Mouse (Mus musculus) megakaryocyte progenitor cell, adult 5-6 weeks (primary cell): Measurements from ENCODE around the gene Anpep. TPM values are rescaled to one million over a fixed set of nuclear protein-coding genes. Genes with fewer than 3 reads are reported as not detected.

ENCODE experiments used
- total RNA-seq, 2 experiments: library from RNA; stranded (forward) in 1 of 2; stranded (reverse) in 1 of 2; fragments of 157-497, 149-512 nt in 1 of 2; fragments of 200-1000 nt in 1 of 2; gene quantifications; 2 replicates each; pipeline versions ENCODE4 v1.2.3 to v1.2.4; 2015 to 2017

The Anpep gene
- total RNA-seq, 2 experiments from 2014 or later: 1.2 TPM; not detected in 1

Other genes starting within 250 kb of the Anpep start
- gene Rhcg, start 243.4 kb downstream of the Anpep start, total RNA-seq (2015): 0.29 and 1.9 TPM in 2 replicates
- gene Rhcg, start 243.4 kb downstream of the Anpep start, total RNA-seq (2017): 0.17 and 2.0 TPM in 2 replicates
- gene Ticrr, start 200.9 kb downstream of the Anpep start, total RNA-seq (2015): 32.2 and 41.3 TPM in 2 replicates
- gene Ticrr, start 200.9 kb downstream of the Anpep start, total RNA-seq (2017): 16.9 and 19.4 TPM in 2 replicates
- gene Kif7, start 145.3 kb downstream of the Anpep start, total RNA-seq (2015): 0.30 and 0.49 TPM in 2 replicates
- 1.0 and 1.5 TPM in 2 replicates for gene Kif7, start 145.3 kb downstream of the Anpep start, total RNA-seq (2017)
- gene Plin1, start 128.2 kb downstream of the Anpep start, total RNA-seq (2015): not detected in 2 replicates
- not detected in 2 replicates for gene Plin1, start 128.2 kb downstream of the Anpep start, total RNA-seq (2017)
- 1.7 TPM in 2 replicates for gene Pex11a, start 117.9 kb downstream of the Anpep start, total RNA-seq (2015)
- gene Pex11a, start 117.9 kb downstream of the Anpep start, total RNA-seq (2017): 1.7 and 2.4 TPM in 2 replicates
- not detected in 2 replicates for gene Wdr93, start 117.9 kb downstream of the Anpep start, total RNA-seq (2015)
- gene Wdr93, start 117.9 kb downstream of the Anpep start, total RNA-seq (2017): not detected in 2 replicates
- gene Mesp1, start 67.3 kb downstream of the Anpep start, total RNA-seq (2015): not detected in 2 replicates
- not detected in 2 replicates for gene Mesp1, start 67.3 kb downstream of the Anpep start, total RNA-seq (2017)
- 0.10 TPM in 1 of 2 replicates, not detected in the other for gene Mesp2, start 50.3 kb downstream of the Anpep start, total RNA-seq (2015)
- gene Mesp2, start 50.3 kb downstream of the Anpep start, total RNA-seq (2017): 0.27 TPM in 1 of 2 replicates, not detected in the other
- gene Ap3s2, start 59.6 kb upstream of the Anpep start, total RNA-seq (2015): 15.7 and 25.3 TPM in 2 replicates
- gene Ap3s2, start 59.6 kb upstream of the Anpep start, total RNA-seq (2017): 6.9 and 8.2 TPM in 2 replicates
- gene Arpin, start 74.3 kb upstream of the Anpep start, total RNA-seq (2015): 0.15 TPM in 1 of 2 replicates, not detected in the other
- gene Arpin, start 74.3 kb upstream of the Anpep start, total RNA-seq (2017): 0.14 TPM in 1 of 2 replicates, not detected in the other
- gene Zfp710, start 163.8 kb upstream of the Anpep start, total RNA-seq (2015): 18.9 and 19.3 TPM in 2 replicates
- gene Zfp710, start 163.8 kb upstream of the Anpep start, total RNA-seq (2017): 22.7 and 23.6 TPM in 2 replicates